Mouse (Mus musculus): ENCODE data around the gene Gcn1l1. TPM values are rescaled to one million over a fixed set of nuclear protein-coding genes. Genes with fewer than 3 reads are reported as not detected.

The Gcn1l1 gene
- total and polyA plus RNA-seq, 3 experiments: 88.2 to 123 (median 93.8) TPM

DNA sequence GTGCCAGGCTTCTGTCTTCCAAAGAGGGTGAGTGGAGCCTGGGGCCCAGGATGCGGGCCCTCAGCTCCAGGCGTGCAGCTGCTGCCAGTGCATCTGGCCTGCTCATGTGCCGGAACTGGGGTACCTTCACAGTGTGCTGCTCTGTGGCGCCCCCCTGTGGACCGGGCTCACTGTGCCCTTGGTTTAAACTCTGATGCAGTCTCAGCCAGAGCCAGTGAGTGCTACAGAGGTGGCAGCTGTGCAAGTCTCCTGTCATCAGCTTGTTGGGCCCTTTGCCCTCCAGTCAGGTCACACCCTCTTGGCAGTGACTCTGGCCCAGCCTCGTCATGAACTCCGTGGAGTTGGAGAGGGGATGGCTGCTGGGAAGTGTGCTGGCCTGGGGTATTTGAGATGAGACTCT lies 49.9 kb downstream of the Gcn1l1 start:
- Histone ChIP-seq H3K27ac (ENCODE audit: control insufficient read depth, low read depth, low read length) (no peak overlapping the region), H3K27me3 (ENCODE audit: control insufficient read depth in 1 of 2, insufficient read depth in 2 of 2, low read length in 2 of 2) (no peaks in the 10 kb centered on the region), H3K9me3 (replicated peaks; ENCODE audit: insufficient read depth, low read length) (no peaks in the 10 kb centered on the region), H3K4me3 (ENCODE audit: control insufficient read depth in 1 of 2, insufficient read depth in 1 of 2, low read depth in 2 of 2, low read length in 2 of 2) (no peak overlapping the region), H3K9ac (ENCODE audit: control insufficient read depth, low read depth, low read length, poor library complexity, severe bottlenecking) (no peak overlapping the region), H3K79me2 (ENCODE audit: control insufficient read depth, insufficient read depth, low read length, poor library complexity) (no peaks in the 10 kb centered on the region), H3K36me3 (ENCODE audit: control insufficient read depth in 1 of 2, insufficient read depth in 2 of 2, low read length in 2 of 2) (peaks cover 0 to 11% of the 10 kb centered on the region in 2 experiments; a peak in 2 of 4 replicates), H3K4me1 (ENCODE audit: control insufficient read depth in 1 of 2, insufficient read depth in 2 of 2, low read length in 2 of 2) (no peaks in the 10 kb centered on the region)
- peak; percentile 61 for DNase-seq (ENCODE audit: low read depth, low spot score)
- no peak for TF ChIP-seq POLR2AphosphoS5 (IDR thresholded peaks at IDR 0.05; ENCODE audit: borderline replicate concordance, low read depth, low read length)
- TF ChIP-seq SMC3 (IDR thresholded peaks at IDR 0.05; ENCODE audit: low read depth, low read length): peak; percentile 36
- TF ChIP-seq CTCF (IDR thresholded peaks at IDR 0.05 in 2 of 3, conservative IDR thresholded peaks at IDR 0.05 in 1 of 3; ENCODE audit: control insufficient read depth in 1 of 3, insufficient read depth in 1 of 3, low read depth in 2 of 3, low read length in 3 of 3, poor library complexity in 1 of 3, severe bottlenecking in 1 of 3): peak; percentile 66 to 84 (median 81)
- TF ChIP-seq ZC3H11A (IDR thresholded peaks at IDR 0.05; ENCODE audit: low read depth, low read length): no peak
- peak; percentile 16; the same call in 1 of the 2 replicates for TF ChIP-seq RAD21 (IDR thresholded peaks at IDR 0.05; ENCODE audit: low read depth, low read length)

DNA sequence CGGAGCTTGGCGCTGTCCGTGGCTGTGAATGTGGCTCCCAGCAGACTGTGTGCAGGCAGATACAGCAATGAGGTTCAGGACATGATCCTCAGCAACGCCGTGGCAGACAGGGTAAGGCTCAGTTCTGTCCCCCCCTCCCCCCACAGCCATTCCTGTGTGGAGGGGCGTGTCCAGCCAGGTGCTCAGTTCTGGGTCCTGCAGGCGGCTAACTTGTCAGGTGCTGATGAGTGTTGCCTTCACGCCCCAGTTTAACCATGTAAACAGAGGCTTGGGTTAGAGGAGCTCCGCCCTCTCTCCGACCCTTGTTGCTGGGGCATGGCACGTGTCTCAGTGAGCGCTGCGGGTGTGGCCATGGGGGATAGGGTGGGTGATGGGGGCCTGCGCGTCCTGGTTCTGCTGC lies 54.6 kb downstream of the Gcn1l1 start:
- Histone ChIP-seq H3K79me2 (ENCODE audit: control insufficient read depth, insufficient read depth, low read length, poor library complexity) (no peaks in the 10 kb centered on the region), H3K27me3 (ENCODE audit: control insufficient read depth in 1 of 2, insufficient read depth in 2 of 2, low read length in 2 of 2) (no peaks in the 10 kb centered on the region), H3K4me3 (ENCODE audit: control insufficient read depth in 1 of 2, insufficient read depth in 1 of 2, low read depth in 2 of 2, low read length in 2 of 2) (no peak overlapping the region), H3K9me3 (replicated peaks; ENCODE audit: insufficient read depth, low read length) (no peaks in the 10 kb centered on the region), H3K4me1 (ENCODE audit: control insufficient read depth in 1 of 2, insufficient read depth in 2 of 2, low read length in 2 of 2) (peaks cover 6 to 12% of the 10 kb centered on the region in 2 experiments; a peak in 3 of 4 replicates), H3K36me3 (ENCODE audit: control insufficient read depth in 1 of 2, insufficient read depth in 2 of 2, low read length in 2 of 2) (peaks cover 8 to 14% of the 10 kb centered on the region in 2 experiments), H3K27ac (ENCODE audit: control insufficient read depth, low read depth, low read length) (no peak overlapping the region), H3K9ac (ENCODE audit: control insufficient read depth, low read depth, low read length, poor library complexity, severe bottlenecking) (no peak overlapping the region)
- no peak for DNase-seq (ENCODE audit: low read depth, low spot score)
- TF ChIP-seq NRF1 (IDR thresholded peaks at IDR 0.05; ENCODE audit: insufficient read depth, low read depth, low read length, poor library complexity, severe bottlenecking) (no peak), ZNF384 (IDR thresholded peaks at IDR 0.05; ENCODE audit: low read depth, low read length) (no peak), GABPA (IDR thresholded peaks at IDR 0.05; ENCODE audit: low read depth, low read length) (no peak), TCF12 (IDR thresholded peaks at IDR 0.05; ENCODE audit: low read depth, low read length) (no peak), ZC3H11A (IDR thresholded peaks at IDR 0.05; ENCODE audit: low read depth, low read length) (no peak), SIN3A (IDR thresholded peaks at IDR 0.05; ENCODE audit: low read length) (no peak), ZMIZ1 (IDR thresholded peaks at IDR 0.05; ENCODE audit: low read depth, low read length) (no peak), POLR2AphosphoS5 (IDR thresholded peaks at IDR 0.05; ENCODE audit: borderline replicate concordance, low read depth, low read length) (no peak), JUND (IDR thresholded peaks at IDR 0.05; ENCODE audit: low read depth, low read length) (no peak)

DNA sequence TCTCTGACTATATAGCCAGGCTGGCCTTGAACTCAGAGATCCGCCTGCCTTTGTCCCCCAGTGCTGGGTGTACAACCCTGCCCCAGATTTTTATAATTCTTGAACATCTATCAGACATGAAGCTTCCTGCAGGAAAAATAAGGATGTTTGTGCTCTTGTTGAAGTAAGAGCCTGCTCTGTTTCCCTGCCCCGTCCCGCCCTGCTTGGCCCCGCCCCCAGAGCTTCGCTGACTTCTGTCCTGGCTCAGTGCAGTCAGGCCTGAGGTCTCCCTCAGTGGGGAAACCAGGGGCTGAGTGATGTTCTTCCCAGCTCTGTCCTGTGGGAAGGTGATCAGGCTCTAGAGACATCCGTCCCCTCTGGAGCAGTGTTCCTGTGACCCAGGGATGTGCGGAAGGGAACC lies 57.6 kb downstream of the Gcn1l1 start:
- no peaks in the 10 kb centered on the region for H3K27me3 ChIP-seq (ENCODE audit: control insufficient read depth in 1 of 2, insufficient read depth in 2 of 2, low read length in 2 of 2)
- peaks cover 14 to 26% of the 10 kb centered on the region in 2 experiments for H3K4me1 ChIP-seq (ENCODE audit: control insufficient read depth in 1 of 2, insufficient read depth in 2 of 2, low read length in 2 of 2)
- no peaks in the 10 kb centered on the region for H3K9me3 ChIP-seq (replicated peaks; ENCODE audit: insufficient read depth, low read length)
- H3K9ac ChIP-seq (ENCODE audit: control insufficient read depth, low read depth, low read length, poor library complexity, severe bottlenecking): no peak overlapping the region
- peak; percentile 35 for DNase-seq (ENCODE audit: low read depth, low spot score)
- H3K4me3 ChIP-seq (ENCODE audit: control insufficient read depth in 1 of 2, insufficient read depth in 1 of 2, low read depth in 2 of 2, low read length in 2 of 2): no peak overlapping the region
- TF ChIP-seq MYC (IDR thresholded peaks at IDR 0.05; ENCODE audit: low read depth, low read length): no peak
- TF ChIP-seq NRF1 (IDR thresholded peaks at IDR 0.05; ENCODE audit: insufficient read depth, low read depth, low read length, poor library complexity, severe bottlenecking): no peak
- TF ChIP-seq TAL1 (IDR thresholded peaks at IDR 0.05; ENCODE audit: low read length): no peak
- no peak for TF ChIP-seq TBP (IDR thresholded peaks at IDR 0.05; ENCODE audit: low read depth, low read length)
- no peak for TF ChIP-seq SMC3 (IDR thresholded peaks at IDR 0.05; ENCODE audit: low read depth, low read length)
- no peak for TF ChIP-seq CHD2 (IDR thresholded peaks at IDR 0.05; ENCODE audit: low read length)
- TF ChIP-seq EP300 (IDR thresholded peaks at IDR 0.05; ENCODE audit: low read depth in 1 of 2, low read length in 2 of 2): no peak
- TF ChIP-seq CHD1 (IDR thresholded peaks at IDR 0.05; ENCODE audit: low read depth, low read length): no peak
- TF ChIP-seq ZMIZ1 (IDR thresholded peaks at IDR 0.05; ENCODE audit: low read depth, low read length): no peak
- no peak for TF ChIP-seq MAZ (IDR thresholded peaks at IDR 0.05; ENCODE audit: low read depth, low read length)
- no peak for TF ChIP-seq ZC3H11A (IDR thresholded peaks at IDR 0.05; ENCODE audit: low read depth, low read length)
- TF ChIP-seq ZNF384 (IDR thresholded peaks at IDR 0.05; ENCODE audit: low read depth, low read length): no peak
- no peak for TF ChIP-seq ETS1 (IDR thresholded peaks at IDR 0.05; ENCODE audit: low read depth, low read length)
- TF ChIP-seq GATA1 (IDR thresholded peaks at IDR 0.05; ENCODE audit: low read depth, low read length): no peak
- TF ChIP-seq POLR2A (IDR thresholded peaks at IDR 0.05; ENCODE audit: control insufficient read depth in 1 of 2, insufficient read depth in 1 of 2, low read depth in 1 of 2, low read length in 2 of 2, poor library complexity in 1 of 2): no peak
- H3K79me2 ChIP-seq (ENCODE audit: control insufficient read depth, insufficient read depth, low read length, poor library complexity): no peaks in the 10 kb centered on the region
- peaks cover 1 to 24% of the 10 kb centered on the region in 2 experiments; a peak in 3 of 4 replicates for H3K36me3 ChIP-seq (ENCODE audit: control insufficient read depth in 1 of 2, insufficient read depth in 2 of 2, low read length in 2 of 2)
- H3K27ac ChIP-seq (ENCODE audit: control insufficient read depth, low read depth, low read length): no peak overlapping the region
